Mouse (Mus musculus): Measurements from ENCODE around the gene Msx1.

GRCm38 (mm10) chr5:37824461-37824795 is at the start of gene Msx1:
- TF ChIP-seq EP300 (IDR thresholded peaks at IDR 0.05; ENCODE audit: insufficient read depth, low read depth, low read length): no peak
- no peak for TF ChIP-seq CTCF (IDR thresholded peaks at IDR 0.05)
- peak; percentile 78 for TF ChIP-seq POLR2A (IDR thresholded peaks at IDR 0.05; ENCODE audit: insufficient read depth, low read depth, low read length)
